Mouse (Mus musculus): Measurements from ENCODE around the gene Hipk1. TPM values are rescaled to one million over a fixed set of nuclear protein-coding genes. Genes with fewer than 3 reads are reported as not detected.

The Hipk1 gene
- total RNA-seq, 2 experiments from 2014 or later: 63.0 to 64.5 TPM

- DNase-seq (ENCODE audit: low spot score): no peak
Observed at GRCm38 (mm10) chr3:103751558-103751957, 39.8 kb downstream of the Hipk1 start.

GRCm38 (mm10) chr3:103746711-103747110 is 44.7 kb downstream of the Hipk1 start:
- DNase-seq (ENCODE audit: low spot score): no peak

GRCm38 (mm10) chr3:103745001-103745770 is 46.2 kb downstream of the Hipk1 start:
- DNase-seq (ENCODE audit: low spot score): no peak

- no peak for DNase-seq (ENCODE audit: low spot score)
Observed at GRCm38 (mm10) chr3:103743208-103743607, 48.2 kb downstream of the Hipk1 start.

- no peak for DNase-seq (ENCODE audit: low spot score)
Observed at GRCm38 (mm10) chr3:103740342-103740741, 51.0 kb downstream of the Hipk1 start.

GRCm38 (mm10) chr3:103739329-103739728 is 52.0 kb downstream of the Hipk1 start, which contains the start of gene Gm10964:
Gm10964 (plus strand) TSS chr3:103739366.
- no peak for DNase-seq (ENCODE audit: low spot score)

- peak; percentile 88 for DNase-seq (ENCODE audit: low spot score)
Observed at GRCm38 (mm10) chr3:103737778-103738571, 53.4 kb downstream of the Hipk1 start, which contains the start of gene Olfml3. Olfml3 (minus strand) TSS chr3:103738001.

- peak; percentile 50 for DNase-seq (ENCODE audit: low spot score)
Observed at GRCm38 (mm10) chr3:103737061-103737754, 54.2 kb downstream of the Hipk1 start.

- peak; percentile 17 for DNase-seq (ENCODE audit: low spot score)
Observed at GRCm38 (mm10) chr3:103735776-103736600, 55.4 kb downstream of the Hipk1 start.

- DNase-seq (ENCODE audit: low spot score): peak; percentile 40
Observed at GRCm38 (mm10) chr3:103734696-103735519, 56.5 kb downstream of the Hipk1 start.

GRCm38 (mm10) chr3:103733799-103734695 is 57.3 kb downstream of the Hipk1 start:
- DNase-seq (ENCODE audit: low spot score): no peak

GRCm38 (mm10) chr3:103733176-103733575 is 58.2 kb downstream of the Hipk1 start:
- no peak for DNase-seq (ENCODE audit: low spot score)

GRCm38 (mm10) chr3:103732116-103732515 is 59.2 kb downstream of the Hipk1 start:
- DNase-seq (ENCODE audit: low spot score): no peak

GRCm38 (mm10) chr3:103729850-103730249 is 61.5 kb downstream of the Hipk1 start:
- no peak for DNase-seq (ENCODE audit: low spot score)

GRCm38 (mm10) chr3:103727813-103728326 is 63.5 kb downstream of the Hipk1 start:
- DNase-seq (ENCODE audit: low spot score): no peak

- no peak for DNase-seq (ENCODE audit: low spot score)
Observed at GRCm38 (mm10) chr3:103726642-103727041, 64.7 kb downstream of the Hipk1 start.

- DNase-seq (ENCODE audit: low spot score): no peak
Observed at GRCm38 (mm10) chr3:103724137-103724536, 67.2 kb downstream of the Hipk1 start.

GRCm38 (mm10) chr3:103718728-103719127 is 72.6 kb downstream of the Hipk1 start:
- no peak for DNase-seq (ENCODE audit: low spot score)
